Mouse (Mus musculus): ENCODE measurements around the gene 1700001L19Rik.

DNA sequence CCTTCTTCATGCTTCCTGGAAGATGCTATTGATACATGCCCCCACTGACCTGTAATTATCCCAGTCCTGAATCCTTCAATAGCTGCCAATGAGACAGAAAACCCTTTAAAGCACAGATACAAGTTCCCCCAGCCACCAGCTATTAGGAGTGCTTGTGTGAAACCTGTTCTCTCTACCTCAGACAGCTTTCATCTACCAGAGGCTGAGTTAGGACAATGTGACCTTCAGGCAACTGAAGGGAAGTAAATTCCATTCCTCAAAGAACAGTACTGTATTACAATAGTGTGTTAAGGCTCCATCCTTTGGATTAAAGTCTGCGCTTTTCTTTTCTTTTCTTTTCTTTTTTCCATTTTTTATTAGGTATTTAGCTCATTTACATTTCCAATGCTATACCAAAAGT is 45.6 kb downstream of the 1700001L19Rik start:
- TF ChIP-seq GATA1 (IDR thresholded peaks at IDR 0.05; ENCODE audit: low read length) (no peak), TAL1 (IDR thresholded peaks at IDR 0.05; ENCODE audit: low read length) (no peak)

Data from erythroblast, embryonic 14.5 days (primary cell).